Mouse (Mus musculus): ENCODE measurements around the gene Ddx11.

Ddx11 gene

DNA sequence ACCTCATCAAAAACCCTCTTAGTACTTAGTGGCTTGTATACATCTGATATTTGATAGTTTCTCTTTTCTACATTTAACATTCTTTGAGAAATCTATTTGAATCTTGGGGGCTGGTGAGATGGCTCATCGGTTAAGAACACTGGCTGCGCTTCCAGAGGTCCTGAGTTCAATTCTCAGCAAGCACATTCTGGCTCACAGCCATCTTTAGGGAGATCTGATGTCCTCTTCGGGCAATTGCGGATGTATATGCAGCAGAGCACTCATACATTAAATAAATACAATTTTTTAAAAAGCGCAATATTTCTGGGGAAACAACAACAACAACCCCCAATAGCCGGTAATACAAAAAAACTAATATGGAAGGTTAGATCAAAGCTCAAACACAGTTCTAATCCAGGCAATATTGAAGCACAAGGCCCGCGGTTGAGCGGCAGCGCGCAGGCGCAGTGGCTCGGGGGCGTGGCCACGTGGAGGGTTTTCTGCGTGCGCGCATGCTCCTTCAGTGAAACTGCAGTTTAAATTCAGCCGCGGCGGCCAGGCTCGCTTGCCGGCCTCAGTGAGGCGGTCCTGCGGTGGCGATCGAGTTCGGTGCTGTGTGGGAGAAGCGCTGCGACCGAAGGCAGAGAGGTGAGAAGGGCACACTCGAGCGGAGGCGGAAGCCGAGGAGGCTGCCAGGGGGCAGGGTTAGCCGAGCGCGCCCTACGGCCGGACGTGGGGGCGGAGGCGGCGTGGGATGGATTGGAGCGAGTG lies at the start of gene Ddx11:
Gene Ddx11 (plus strand): TSS at position 455 of the 750 bp plus-strand sequence.
- peak; percentile 88 for DNase-seq (ENCODE audit: low spot score)

DNA sequence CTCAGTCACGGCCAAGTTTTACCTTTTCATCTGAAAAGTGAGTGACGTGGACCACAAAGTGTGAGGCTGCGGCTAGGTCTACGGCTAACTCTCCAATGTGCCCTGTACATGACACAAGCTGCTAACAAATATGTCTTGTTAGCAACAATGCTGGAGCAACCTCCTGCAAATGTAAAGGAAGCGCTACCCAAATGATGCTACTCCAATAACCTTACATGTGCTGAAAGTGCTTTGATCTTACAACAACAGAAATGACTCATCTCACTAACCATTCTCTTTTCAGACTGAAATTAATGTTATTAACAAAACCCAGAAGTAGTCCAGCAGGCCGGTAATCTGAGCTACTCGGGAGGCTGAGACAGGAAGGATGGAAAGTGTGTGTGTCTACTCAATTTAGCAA lies 49.3 kb upstream of the Ddx11 start:
- no peak for DNase-seq (ENCODE audit: low spot score)

DNA sequence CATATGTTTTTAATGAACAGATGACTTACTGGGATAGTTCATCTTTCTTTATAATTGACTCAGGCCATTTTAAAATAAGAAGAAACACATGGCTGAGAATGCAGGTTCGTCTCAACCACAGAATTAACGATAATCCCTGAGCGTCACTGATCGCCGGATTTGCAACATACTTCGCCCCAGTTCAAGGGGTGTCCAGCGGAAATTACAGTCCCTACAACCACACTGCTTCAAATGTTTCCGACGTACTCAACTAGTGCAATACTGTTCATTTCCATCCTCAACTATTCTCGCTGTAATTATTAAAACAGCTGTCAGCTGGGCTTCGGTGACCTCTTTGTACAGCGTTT lies 47.5 kb upstream of the Ddx11 start:
- DNase-seq (ENCODE audit: low spot score), result peak; percentile 26

DNA sequence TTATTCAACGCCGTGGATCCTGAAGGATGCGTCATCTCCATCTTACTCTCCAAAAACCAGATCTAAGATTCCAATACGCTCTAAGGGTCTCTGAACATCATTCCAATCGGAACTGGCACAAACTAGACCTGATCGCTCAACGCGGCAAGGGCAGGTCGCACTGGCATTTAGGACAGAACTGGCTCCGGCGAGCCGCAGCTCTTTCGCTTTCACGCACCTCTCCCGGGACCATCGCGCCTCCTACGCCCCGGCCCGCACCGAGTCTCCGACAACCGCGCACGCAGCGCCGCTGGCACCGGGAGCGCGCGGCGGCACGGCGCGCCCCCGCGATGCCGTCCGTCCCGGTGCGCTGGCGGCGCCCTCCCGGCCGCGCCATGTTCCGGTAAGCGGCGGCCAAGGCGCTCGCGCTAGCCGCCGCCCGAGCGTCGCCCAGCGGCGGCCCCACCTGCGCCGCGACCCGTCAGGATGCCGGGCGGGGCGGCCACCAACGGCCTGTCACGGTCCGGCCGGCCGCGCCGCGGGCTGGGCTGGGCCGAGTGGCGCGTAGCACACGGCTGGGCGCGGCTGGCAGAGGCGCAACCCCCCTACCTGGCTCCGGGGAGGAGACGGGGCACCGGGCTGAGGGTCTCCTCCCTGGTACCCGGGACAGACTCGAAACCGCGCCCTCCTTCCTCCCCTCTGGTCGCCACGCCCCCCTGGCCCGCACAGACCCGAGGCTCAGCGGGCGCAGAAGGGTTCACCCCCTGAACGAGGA lies 47.0 kb upstream of the Ddx11 start:
- peak; percentile 24 for DNase-seq (ENCODE audit: low spot score)

DNA sequence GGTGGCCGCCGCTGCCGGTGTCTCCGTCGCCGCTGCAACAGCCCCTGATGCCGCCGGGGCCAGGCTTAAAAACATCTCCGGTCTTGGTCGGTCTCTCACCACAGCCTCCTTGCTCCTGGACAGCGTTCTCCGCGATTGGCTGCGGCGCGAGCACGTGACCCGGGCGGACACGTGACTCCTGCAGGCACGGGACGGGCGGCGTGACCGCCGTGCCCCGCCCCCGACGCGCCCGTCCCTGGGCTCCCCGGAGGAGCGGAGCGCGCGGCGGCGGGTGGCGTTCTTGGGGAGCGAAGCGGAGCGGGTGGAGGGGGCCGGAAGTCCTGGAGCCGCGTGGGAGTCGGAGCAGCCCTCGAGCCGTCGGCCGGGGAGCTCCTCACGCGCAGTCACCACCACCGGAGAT lies 46.4 kb upstream of the Ddx11 start, which contains the start of gene Ankrd12:
Gene Ankrd12 (minus strand): TSS at position 156 of the 400 bp plus-strand sequence.
- DNase-seq (ENCODE audit: low spot score), result peak; percentile 90

DNA sequence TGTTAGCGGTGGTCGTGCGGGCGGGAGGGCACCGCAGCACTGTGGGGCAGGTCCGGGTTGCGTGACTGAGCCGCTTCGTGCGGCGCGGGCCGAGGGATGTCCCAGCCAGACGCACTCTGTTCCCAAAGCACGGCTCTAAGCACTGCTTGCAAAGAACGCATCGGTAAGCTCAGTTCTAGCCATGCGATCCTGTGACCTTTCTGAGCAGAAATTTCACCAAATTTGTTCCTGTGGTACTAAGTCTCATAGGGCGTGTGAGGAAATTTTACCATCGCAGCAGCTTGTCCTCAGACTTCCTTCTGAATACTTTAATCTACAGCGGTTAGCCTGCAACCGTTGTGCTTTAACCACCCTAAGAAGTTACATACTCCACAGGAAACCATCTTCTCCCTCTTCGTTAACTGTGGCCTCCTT lies 45.9 kb upstream of the Ddx11 start:
- DNase-seq (ENCODE audit: low spot score), result peak; percentile 15

DNA sequence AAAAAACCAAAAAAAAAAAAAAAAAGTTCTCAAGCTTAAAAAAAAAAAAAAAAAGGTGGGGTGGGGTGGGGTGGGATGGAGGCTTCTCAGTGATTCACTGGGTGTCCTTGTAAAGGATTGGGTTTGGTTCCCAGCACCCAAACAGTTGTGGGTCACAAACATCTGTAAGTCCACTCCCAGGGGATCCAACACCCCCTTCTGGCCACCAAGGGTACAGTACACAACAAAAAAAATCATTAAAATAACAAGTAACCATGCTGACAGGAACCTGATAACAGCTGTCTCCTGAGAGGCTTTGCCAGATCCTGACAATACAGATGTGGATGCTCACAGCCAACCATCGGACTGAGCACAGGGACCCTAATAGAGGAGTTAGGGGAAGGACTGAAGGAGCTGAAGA lies 38.8 kb upstream of the Ddx11 start:
- no peak for DNase-seq (ENCODE audit: low spot score)

DNA sequence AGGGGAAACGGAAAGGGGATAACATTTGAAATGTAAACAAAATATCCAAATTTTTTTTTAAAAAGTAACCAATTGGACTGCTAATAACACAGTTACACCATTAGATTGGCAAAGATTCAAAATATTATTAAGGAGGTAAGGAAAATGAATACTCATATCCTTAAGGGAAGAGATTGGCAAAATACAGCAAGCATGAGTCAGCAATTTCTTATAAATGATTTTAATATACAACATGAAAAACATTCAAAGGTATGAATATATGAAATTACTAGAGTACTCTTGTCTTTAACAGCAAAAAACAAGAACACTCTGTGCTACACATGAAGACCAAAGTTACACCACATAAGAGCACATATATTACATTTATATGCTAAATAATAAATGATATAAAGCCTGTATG lies 38.3 kb upstream of the Ddx11 start:
- DNase-seq (ENCODE audit: low spot score), result no peak

DNA sequence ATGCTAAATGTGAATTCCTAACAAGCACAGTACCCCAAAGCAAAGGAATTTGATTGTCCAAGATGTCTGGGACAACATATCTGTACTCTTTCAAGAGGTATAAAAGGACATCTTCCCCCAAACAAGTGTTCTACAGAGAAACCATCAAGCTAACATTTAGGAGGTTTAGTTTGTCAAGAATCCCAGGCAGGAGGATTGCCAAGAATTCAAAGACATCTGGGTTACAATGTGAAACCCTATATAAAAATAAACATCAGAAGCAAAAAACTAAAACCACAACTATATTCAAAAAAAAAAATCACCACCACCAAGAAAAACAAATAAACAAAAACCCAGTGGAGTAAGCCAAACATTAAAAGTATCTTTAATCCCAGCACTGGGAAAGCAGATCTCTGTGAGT lies 33.1 kb upstream of the Ddx11 start:
- no peak for DNase-seq (ENCODE audit: low spot score)

DNA sequence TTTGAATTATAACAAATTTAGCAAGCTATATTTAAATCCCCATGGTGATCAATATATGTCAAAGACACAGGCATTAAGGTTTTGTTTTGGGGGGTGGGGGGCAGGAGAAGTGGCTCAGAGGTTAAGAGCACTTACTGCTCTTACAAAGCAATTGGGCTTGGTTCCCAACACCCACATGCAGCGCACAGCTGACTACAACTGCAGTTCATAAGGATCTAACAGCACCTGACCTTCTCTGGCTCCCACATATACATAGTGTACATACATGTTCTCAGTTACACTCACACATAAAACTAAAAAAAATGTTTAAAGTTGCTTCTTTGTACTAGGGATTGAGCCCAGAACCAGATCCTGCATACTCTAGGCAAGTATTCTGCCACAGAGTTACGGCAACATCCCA lies 31.9 kb upstream of the Ddx11 start:
- no peak for DNase-seq (ENCODE audit: low spot score)

DNA sequence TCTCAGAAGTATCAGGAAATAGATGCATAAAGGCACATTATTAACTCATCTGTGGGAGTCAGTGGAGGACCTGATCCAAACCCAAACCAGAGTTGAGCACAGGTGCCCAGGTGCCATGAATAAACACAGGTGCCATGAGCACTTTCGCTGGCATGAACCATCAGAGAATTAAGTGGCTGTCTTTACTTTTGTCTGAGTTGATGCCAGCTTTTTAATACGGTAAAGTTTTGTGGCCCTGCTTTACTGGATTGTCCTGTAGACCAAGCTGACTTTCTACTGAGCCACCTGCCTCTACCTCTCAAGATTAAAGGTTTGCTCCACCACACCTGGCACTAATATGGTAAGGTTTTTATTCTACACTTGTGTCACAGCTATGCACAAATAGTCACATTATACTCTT lies 31.3 kb upstream of the Ddx11 start:
- no peak for DNase-seq (ENCODE audit: low spot score)

DNA sequence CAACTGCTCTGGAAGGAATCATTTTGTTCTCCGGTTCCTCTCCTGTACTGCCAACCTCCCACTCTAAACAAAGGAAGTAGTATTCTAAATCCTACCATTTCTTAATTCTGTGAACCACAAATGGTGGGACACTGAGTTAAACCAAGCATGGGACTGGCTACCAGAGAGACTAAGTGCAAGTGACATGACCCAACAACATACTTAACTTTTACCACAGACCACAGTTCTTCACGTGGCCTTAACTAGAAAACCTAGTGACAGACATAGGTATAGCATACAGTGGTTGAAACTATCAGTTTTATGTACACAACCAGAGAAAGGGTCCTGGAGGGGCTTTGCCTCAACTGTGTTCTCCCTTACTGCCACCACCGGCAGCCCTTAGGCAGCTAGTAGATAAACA lies 30.7 kb upstream of the Ddx11 start:
- DNase-seq (ENCODE audit: low spot score), result no peak

DNA sequence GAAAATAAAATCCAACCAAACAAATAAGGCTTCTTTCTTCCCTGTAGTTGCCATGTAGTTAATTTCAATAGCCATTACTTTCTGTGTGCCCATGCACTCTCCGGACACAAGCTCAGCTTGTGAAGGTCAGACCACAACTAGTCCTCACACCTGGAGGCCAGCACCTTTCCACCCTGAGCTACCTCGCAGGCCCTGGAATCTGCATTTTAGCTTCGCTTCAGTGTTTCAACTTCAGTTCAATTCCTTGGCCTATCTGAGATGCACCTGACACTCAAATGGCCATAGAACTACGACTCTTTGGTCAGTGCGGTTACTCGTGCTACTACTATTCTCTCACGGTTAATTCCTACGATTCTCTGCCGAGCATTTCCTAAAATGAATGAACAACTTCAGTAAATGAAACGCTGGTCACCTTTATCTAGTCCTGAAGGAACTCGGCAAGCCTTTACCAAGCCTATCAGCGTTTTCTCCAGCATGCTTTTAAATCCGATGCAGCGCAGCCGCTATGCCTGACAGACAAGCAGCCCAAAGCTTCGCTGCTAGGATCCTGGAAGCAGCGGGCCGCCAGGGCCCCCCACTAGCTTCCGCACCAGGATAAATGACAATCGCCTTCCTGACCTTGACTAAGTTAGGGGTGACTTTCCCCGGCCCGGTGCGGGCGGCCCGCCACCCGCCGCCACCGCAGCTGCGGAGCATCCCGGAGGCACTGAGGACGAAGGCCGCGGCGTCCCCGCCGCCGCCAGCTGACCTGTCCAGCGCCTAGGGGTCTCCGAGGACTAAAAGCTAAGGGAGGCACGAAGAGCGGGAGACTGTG lies 22.5 kb upstream of the Ddx11 start:
- DNase-seq (ENCODE audit: low spot score), result peak; percentile 53

DNA sequence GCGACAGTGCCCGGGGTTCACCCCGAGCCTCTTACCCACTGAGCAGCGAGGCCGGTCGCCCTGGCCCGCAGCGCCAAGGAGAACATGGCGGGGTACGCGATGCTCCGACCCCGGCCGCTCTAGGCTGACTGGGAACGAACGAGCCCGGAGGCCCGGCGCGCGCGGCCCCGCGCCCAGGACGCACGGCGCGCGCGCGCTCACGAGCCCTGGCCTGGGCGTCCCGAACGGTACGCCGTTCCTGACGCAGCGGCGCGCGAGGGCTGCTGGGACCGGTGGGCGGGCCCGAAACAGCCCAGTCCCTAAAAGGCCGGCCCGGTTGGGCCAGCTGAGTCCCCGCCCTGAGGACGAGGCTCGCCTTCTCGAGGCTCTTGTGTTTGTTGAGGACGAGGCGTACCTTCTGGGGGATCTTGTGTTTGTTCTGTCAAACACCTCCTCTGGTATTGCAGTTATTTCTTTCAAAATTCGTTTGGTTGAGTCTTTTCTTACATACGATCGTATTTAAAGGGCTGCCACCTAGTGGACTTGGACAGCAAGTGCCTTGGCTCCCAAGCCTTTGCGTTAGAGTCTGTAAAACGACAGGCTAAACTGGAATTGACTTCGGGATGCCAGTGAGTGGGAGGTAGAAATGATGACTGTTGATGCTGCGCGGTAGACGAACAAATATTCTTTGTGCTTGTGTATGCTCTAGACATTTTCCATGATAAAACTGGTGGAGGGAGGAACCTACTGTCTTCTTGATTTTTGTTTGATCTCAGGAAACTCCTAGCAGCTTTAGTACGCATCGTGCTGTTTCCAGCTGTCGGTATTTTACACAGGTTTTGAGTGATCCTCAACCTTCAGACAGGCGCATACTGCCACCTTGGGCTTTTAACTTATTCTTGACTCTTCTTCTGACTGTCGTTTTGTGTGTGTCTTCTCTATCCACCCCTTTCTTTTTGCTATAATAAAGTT lies 21.7 kb upstream of the Ddx11 start, which contains the start of gene Ndufv2:
Gene Ndufv2 (minus strand): TSS at position 180 of the 951 bp plus-strand sequence.
- peak; percentile 96 for DNase-seq (ENCODE audit: low spot score)

DNA sequence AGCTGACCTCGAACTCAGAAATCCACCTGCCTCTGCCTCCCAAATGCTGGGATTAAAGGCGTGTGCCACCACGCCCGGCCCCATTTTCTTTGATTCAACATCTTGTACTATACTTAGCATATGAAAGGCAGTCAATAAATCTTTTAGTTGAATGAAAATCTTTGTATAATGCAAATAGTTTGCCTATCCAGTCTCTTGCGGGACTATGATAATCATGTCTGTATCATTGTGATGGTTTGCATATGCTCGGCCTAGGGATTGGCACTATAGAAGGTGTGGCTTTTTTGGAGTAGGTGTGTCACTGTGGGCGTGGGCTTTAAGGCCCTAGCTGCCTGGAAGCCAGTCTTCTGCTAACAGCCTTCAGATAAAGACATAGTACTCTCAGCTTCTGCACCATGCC lies 19.2 kb upstream of the Ddx11 start:
- no peak for DNase-seq (ENCODE audit: low spot score)

DNA sequence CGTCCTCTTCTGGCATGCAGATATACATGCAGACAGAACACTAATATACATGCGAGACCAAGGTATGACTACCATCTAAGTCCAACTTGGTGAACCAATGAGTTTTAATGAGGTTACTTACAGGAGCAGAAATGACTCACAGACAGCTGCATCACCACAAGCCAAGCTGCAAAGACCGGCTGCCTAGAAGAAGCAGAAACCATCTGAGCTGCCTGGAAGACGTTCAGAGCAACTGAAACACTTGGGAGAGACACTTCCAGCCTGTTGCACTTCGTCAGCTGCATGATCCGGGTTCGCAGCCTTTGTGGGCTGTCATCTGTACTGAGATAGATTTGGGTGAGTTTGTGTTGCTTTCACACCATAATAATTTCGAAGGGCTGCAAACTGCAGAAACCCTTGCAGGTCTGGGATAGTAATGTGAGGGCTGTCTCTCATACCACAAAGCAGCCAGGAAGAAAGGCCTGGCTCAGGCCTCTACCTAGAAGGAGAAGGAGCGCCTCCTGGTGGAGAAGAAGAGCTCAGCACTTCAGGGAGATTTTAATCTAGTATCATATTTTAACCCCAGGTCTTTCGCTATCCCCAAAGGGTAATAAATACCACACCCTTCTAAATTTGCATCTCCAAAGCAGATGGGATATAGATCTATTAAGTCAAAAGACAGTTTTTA lies 16.6 kb upstream of the Ddx11 start:
- peak; percentile 69 for DNase-seq (ENCODE audit: low spot score)

DNA sequence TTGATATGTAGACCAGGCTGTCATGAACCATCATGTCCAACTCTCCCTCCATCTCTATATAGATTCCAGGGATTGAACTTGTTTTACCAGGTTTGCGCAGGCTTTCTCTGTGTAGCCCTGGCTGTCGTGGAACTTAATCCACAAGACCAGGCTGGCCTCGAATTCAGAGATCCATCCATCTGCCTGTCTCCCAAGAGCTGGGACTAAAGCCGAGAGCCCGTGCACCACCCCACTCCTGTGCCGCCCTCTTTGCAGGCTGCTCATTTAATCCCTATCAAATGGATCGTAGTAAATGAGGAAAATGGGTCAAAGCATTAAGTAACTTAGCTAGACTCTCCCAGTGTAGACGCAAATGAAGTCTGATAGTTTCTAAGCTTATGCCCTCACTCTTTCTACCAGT lies 15.9 kb upstream of the Ddx11 start:
- no peak for DNase-seq (ENCODE audit: low spot score)

DNA sequence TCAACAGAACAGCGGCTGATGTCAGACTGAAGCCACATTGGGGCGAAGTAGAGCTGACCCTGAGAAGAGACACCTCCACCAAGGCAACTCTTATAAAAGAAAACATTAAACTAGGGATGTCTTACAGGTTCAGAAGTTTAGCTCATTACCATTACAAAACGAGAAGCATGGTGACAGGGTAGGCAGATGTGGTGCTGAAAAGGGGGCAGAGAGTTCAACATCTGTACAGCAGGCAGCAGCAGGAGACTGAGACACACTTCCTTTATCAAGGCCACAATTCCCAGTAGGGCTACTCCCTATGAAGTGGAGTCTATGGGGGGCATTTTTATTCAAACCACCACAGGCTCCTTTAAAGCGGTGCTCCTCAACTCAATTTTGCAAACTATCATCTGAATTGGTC lies 15.1 kb upstream of the Ddx11 start:
- no peak for DNase-seq (ENCODE audit: low spot score)

DNA sequence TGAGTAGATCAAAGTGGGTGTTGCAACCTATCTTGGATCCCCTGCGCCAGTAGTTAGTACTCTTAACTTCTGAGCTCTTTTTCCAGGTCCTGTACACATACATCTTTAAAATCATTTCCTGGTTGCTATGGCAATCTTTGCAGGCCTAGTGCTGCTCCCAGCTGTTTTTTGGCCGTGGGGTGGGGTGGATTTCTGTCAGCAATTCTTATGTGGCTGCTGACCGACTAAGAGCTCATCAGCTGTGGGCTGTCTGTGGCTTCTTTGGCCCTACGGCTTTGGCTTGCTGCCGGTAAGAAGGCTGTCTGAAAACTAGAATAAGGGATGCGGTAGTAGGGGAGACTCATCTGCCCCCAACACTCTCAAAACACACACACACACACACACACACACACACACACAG lies 12.6 kb upstream of the Ddx11 start:
- no peak for DNase-seq (ENCODE audit: low spot score)

DNA sequence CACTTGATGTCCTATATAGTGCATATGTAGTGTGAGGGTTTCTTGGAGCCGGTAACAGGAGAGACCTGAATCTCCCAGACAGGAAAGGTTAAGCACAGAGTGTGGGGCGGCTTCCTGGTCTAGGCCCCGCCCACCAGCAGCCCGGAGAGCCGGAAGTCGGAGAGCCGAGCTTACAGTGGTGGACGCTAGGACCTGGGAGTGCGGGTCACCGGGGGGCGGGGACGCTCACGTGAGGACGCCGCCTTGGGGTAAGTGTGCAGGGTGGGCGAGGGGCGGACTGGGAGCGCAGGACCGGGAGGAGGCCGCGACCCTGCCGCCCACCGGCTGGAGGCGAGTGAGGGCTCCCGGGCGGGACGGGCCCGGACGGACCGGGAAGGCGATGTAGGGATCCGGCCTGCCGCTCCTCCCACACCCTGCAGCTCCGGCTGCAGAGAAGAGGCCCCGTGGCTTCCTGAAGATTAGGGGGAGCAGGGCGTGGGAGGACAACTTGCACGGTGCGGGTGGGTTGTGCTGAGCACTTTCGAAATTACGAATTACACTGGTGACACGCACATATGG lies 11.8 kb upstream of the Ddx11 start, which contains the start of gene Washc1:
Gene Washc1 (plus strand): TSS at position 144 of the 558 bp plus-strand sequence.
- DNase-seq (ENCODE audit: low spot score), result peak; percentile 86

DNA sequence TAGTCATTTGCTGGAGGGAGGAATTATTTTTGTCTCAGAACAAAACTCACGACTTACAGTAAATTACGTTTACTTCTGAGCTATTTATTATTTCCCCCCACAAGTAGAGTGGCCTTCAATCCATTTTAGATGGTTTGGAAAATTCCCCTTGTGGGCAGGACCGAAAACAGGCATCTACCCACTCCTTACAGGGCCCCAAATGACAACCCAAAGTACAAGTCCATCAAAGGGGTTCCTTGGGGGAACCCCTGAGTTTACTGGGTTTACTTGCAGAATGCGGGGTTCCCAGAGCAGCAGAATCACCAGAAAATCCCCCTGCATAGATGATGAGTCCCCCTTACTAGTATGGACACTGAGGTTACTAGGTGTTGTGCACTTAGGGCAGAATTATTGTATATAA lies 11.2 kb upstream of the Ddx11 start:
- DNase-seq (ENCODE audit: low spot score), result no peak
